Mouse (Mus musculus) cerebellum, adult (tissue): ENCODE measurements around the gene Kctd17.
A peak's percentile ranks its signal among the peaks of the same experiment; 100 is the strongest.

ENCODE experiments used
- ATAC-seq: cut with Nextera tagmentation; 2 replicates; pipeline ENCODE4 v1.9.2; 2017; ENCODE audit warnings: mild to moderate bottlenecking, moderate library complexity, mixed read lengths; ENCODE audit not compliant: insufficient number of reproducible peaks, low FRiP score, low TSS enrichment

The Kctd17 gene

GRCm38 (mm10) chr15:78442231-78442630, 13.9 kb downstream of the Kctd17 start:
- no peak for ATAC-seq

GRCm38 (mm10) chr15:78443857-78444256, 15.5 kb downstream of the Kctd17 start:
- ATAC-seq: no peak

GRCm38 (mm10) chr15:78447121-78447520, 18.8 kb downstream of the Kctd17 start:
- no peak for ATAC-seq

DNA sequence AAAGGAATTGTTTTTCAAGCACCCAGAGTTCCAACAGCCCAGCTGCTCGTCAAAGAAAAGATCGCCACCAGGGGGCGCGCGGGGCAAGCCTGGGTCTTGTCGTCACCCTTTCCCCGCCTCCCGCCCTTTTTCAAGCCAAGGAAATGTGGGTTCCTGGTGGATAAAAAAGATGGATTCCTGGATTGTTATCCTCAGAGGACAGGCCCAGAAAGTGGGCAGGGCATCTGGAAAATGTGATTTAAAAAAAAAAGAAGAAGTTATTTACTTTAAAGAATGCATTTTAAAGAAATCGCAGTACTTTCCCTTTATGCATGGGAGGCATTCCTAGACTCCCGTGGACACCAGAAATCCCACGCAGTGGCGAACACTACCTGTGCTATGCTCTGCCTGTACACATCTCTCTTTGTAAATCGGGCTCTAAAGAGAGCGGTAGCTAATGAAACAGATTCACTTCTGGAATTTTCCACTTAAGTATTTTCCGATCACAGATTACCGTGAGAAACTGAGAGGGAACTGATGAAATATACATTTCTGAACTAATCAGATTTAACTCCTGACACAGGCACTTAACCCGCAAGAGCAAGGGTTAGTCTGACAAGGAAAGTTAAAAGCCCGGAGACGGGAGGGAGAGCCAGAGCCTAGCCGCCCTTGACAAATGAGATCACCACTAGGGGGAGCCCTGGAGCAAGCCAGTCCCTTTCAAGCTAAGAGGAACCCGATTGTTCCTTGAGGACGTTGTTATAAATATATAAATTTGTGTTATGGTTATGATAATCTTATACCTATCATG, 19.6 kb downstream of the Kctd17 start:
- peak; percentile 51; the same call in 1 of the 2 replicates for ATAC-seq

DNA sequence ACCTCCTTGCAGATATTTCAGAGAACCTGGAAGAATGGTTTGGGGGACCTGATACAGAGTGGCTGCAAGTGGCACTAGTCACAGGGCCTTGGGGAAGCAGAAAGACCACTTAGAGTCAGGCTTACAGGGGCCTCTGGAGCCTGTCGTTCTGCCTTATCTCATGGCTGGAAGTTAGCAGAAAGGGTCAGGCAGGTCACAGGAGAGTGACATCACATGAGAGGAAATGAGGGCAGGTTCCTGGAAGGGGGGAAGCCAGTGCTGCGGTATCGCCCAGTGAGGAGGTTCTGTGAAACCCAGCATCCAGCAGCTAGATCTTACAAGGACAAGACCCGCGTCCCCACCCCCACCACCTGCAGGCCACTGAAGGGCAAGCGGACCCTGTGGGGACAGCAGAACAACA, 20.8 kb downstream of the Kctd17 start:
- ATAC-seq: no peak

GRCm38 (mm10) chr15:78449694-78450418, 21.5 kb downstream of the Kctd17 start:
- ATAC-seq: no peak

DNA sequence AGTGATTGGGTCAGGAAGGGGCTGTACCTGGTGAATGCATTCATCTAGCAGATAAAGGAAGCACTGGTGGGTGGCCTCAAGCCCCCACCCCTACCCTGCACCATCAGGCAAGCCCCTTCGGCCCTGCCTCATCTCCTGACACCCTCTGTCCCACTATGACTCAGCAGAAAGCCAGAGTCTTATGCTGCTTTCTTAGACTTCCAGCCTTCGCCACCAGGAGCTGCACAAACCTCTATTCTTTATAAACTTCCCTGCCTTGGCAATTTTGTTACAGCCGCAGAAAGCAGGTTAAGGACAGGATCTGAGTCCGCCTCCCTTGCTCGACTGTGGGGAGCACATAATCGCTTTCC, 22.0 kb downstream of the Kctd17 start:
- no peak for ATAC-seq

DNA sequence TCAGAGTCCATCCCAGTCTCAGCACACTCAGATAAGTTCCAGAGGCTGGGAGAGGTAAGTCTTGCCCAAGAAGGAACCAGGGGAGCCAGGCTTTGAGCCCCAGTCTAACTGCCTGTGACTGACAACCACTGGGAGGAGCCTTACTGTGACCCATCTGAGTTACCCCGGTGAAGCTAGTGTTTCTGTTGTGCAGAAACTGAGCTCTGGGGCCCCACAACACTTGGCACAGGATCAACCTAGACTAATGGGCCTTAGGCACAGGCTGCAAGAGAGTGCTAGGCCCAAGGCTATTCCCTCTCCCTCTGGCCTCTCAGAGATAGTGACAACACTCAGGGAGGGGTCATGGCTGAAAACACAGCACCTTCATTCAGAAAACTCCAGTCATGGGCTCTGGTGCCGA, 22.8 kb downstream of the Kctd17 start:
- ATAC-seq: no peak

GRCm38 (mm10) chr15:78452929-78453328, 24.6 kb downstream of the Kctd17 start:
- ATAC-seq: no peak

GRCm38 (mm10) chr15:78455168-78455567, 26.8 kb downstream of the Kctd17 start:
- no peak for ATAC-seq

DNA sequence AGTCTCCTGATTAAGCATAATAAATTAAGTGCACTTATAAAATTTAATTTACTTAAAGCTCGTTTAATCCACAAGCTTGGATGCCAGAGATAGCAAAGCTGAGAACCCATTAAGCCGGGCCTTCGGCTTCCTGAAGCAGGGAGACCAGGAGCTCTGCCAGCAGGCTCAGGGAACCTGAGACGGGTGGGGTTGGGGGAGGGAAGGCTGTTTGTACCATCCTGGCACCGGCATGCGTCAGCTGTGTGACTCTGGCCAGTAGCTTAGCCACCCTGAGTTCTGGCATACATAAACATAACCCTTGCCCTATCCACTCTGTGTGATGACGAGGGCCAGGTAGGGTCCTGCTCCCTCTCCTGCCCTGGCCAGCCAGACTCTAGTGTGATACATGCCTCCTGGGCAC, 27.7 kb downstream of the Kctd17 start:
- ATAC-seq: no peak

- ATAC-seq: no peak
These were observed 28.8 kb downstream of the Kctd17 start for GRCm38 (mm10) chr15:78457193-78457592.

GRCm38 (mm10) chr15:78462981-78463380, 34.6 kb downstream of the Kctd17 start:
- ATAC-seq: no peak

- ATAC-seq: no peak
These were observed 38.4 kb downstream of the Kctd17 start for GRCm38 (mm10) chr15:78466809-78467208.

DNA sequence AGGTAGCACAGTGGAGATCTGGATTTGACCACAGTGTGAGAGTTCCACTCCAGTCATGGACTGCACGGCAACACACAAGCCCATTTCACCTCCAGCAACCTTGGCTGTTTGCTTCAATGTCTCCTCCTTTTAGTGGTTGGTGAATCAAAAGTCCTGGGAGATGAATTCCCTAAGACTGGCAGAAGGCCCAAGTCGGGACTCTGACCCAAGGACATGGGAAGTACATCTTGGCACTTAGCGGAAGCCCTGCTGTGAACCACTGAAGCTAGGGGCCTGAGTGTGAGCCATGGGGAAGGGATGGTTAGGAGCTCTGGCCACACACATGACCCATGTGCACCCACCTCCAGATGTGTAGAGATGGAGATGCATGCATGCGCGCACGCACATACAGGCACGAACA, 39.2 kb downstream of the Kctd17 start:
- no peak for ATAC-seq

GRCm38 (mm10) chr15:78468379-78468937, 40.1 kb downstream of the Kctd17 start, which contains the start of gene Tmprss6:
Tmprss6 (minus strand) TSS chr15:78468634.
- ATAC-seq: no peak

- ATAC-seq: no peak
These were observed 42.3 kb downstream of the Kctd17 start for GRCm38 (mm10) chr15:78470495-78471276.

DNA sequence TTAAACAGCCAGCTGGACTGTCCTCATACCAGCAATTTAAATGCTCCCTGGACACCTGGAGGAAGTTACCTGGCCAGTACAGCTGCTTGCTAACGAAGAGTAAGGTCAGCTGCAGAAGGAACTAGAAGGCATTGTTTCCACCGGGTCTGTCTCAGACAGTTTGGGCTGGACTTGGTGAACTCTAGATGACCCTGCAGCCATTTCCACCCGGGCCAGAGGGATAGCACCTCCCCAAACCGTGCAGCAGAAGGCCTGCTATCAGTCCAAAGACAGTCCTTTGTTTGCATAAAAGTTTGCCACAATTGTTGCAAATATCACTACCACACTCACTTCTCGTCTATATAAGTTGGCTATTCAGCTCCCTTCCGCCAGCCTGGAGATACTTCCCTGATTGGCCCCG, 43.5 kb downstream of the Kctd17 start:
- ATAC-seq: no peak

DNA sequence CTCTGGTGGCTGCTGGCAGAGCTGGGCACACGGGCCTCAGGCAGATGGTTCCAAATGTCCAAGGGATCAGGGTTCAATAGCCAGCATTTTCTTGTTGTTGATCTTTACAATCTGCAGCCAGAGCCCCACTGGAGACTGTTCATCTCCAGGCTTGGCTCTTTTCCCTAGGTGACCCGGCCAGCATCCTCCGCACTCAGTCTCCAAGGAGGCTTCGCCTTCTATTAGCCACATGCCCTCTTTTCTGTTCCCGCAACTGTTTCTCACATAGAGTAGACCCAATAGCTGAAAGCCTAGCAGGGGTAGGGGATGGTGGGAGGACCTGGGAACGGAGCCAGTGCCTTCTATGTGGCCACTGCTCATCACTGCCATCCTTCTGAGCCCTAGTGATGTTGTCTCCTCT, 45.1 kb downstream of the Kctd17 start:
- 0 out of 2 replicates have a peak, but pooled peaks have one; percentile 15 for ATAC-seq

DNA sequence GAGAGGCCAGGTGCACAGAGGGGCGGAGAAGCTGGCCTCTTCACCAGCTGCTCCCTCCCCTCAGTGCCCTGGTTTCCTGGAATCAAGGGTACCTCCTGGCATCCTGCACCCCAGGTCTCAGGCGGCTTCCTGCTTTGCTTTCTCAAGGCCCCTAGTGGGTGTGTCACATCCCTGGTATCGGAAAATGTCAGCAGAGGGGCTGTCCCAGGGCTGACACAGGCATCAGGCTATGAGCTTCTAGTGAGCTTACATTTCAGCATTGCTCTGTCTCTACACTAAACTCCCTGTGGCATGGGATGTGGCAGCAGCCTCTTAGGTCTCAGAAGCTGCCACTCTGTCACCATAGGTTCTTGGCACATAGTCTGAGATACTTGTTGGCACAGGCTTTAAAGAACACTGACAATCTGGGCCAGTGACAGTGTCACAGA, 47.3 kb downstream of the Kctd17 start:
- no peak for ATAC-seq

DNA sequence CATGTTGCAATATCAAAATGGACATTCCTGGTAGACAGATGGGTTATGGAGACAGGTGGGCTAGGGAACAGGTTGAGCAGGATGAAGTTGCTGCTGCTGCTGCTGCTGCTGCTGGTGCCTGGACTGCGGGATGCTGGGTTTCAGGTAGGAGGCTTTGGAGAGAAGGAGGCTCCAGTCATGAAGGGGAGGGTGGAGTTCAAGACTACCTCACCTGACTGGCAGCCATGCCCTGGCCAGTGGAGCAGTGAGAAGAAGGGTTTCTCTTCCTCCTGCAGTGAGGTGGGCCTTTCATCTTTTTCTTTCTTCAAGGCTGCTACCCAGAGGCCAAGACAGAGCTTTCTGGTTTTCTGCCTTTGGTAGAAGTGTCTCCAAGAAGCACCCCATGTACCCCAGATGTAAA, 48.5 kb downstream of the Kctd17 start:
- ATAC-seq: no peak
